Mouse (Mus musculus) embryonic facial prominence, embryonic 11.5 days (tissue): ENCODE data around the gene Slc32a1. TPM values are rescaled to one million over a fixed set of nuclear protein-coding genes. Genes with fewer than 3 reads are reported as not detected.

ENCODE experiments used
- ATAC-seq: fragments of 200-750 bp; cut with Nextera tagmentation; replicated peaks from 2 replicates; pipeline ENCODE4 v1.8.0; 2017; ENCODE audit warnings: low read depth; ENCODE audit not compliant: insufficient number of reproducible peaks, low FRiP score, low TSS enrichment
- DNase-seq: peaks from one replicate; pipeline ENCODE4 v3.0.0-alpha.2; 2015; ENCODE audit warnings: low spot score
- H3K27ac ChIP-seq: fragments of 300-500 bp; sonication (generic); replicated peaks from 2 replicates; pipeline ENCODE4 v1.5.1; 2014; ENCODE audit warnings: mild to moderate bottlenecking, low read depth, low read length, control low read depth
- H3K27me3 ChIP-seq: fragments of 300-500 bp; sonication (generic); 2 replicates; pipeline ENCODE4 v1.6.1; 2014; ENCODE audit warnings: mild to moderate bottlenecking, low read length, moderate library complexity, mixed read lengths; ENCODE audit not compliant: control insufficient read depth, insufficient read depth
- H3K36me3 ChIP-seq: fragments of 300-500 bp; sonication (generic); replicated peaks from 2 replicates; pipeline ENCODE4 v1.6.1; 2014; ENCODE audit warnings: low read depth, mild to moderate bottlenecking, low read length, moderate library complexity, mixed read lengths; ENCODE audit not compliant: control insufficient read depth, insufficient read depth
- H3K4me1 ChIP-seq: fragments of 300-500 bp; sonication (generic); 2 replicates; pipeline ENCODE4 v1.6.1; 2014; ENCODE audit warnings: low read length, mixed read lengths; ENCODE audit not compliant: control insufficient read depth, insufficient read depth
- H3K4me2 ChIP-seq: fragments of 300-500 bp; sonication (generic); 2 replicates; pipeline ENCODE4 v1.6.1; 2014; ENCODE audit warnings: low read depth, mild to moderate bottlenecking, control low read depth, low read length, moderate library complexity
- H3K4me3 ChIP-seq: fragments of 300-500 bp; sonication (generic); 2 replicates; pipeline ENCODE4 v1.5.1; 2014; ENCODE audit warnings: low read depth, low read length, control low read depth
- H3K9ac ChIP-seq: fragments of 300-500 bp; sonication (generic); replicated peaks from 2 replicates; pipeline ENCODE4 v1.6.1; 2014; ENCODE audit warnings: mild to moderate bottlenecking, control low read depth, low read length
- H3K9me3 ChIP-seq: fragments of 300-500 bp; sonication (generic); replicated peaks from 2 replicates; pipeline ENCODE4 v1.6.1; 2016; ENCODE audit warnings: mild to moderate bottlenecking, low read length, inconsistent platforms, mixed read lengths; ENCODE audit not compliant: control insufficient read depth
- WGBS: fragments of 180-500 bp; shearing (Covaris S2); extraction: QIAGEN DNeasy Blood & Tissue Kit; methylation state at CpG from one replicate; pipeline ENCODE4 v1.1.7; 2014; 5-methylcytosine and 5-hydroxymethylcytosine counted together
- polyA plus RNA-seq: library from polyadenylated mRNA; unstranded; fragments of >200 nt; fragmentation: Nextera tagmentation; extraction: Ambion mirVana; gene quantifications from 2 replicates; pipeline ENCODE4 v1.2.1, GENCODE M21; 2014

Slc32a1 gene
- polyA plus RNA-seq: 0.27 and 0.71 TPM in 2 replicates

GRCm38 (mm10) chr2:158610488-158611325 is at the start of gene Slc32a1:
TSS of gene Slc32a1 (plus strand) at chr2:158610767.
- DNase-seq: no peak
- Histone ChIP-seq H3K4me1 (peaks cover 5% of the 10 kb centered on the region; the same call in 1 of the 2 replicates), H3K4me3 (peak within 1 kb of the TSS; percentile 14; the same call in 1 of the 2 replicates), H3K4me2 (peak within 1 kb of the TSS; percentile 23), H3K9ac (no peak within 1 kb of the TSS), H3K27ac (no peak within 1 kb of the TSS), H3K27me3 (peaks cover 83% of the 10 kb centered on the region), H3K36me3 (no peaks in the 10 kb centered on the region), H3K9me3 (no peaks in the 10 kb centered on the region; the same call in 1 of the 2 replicates)
- no peak for ATAC-seq
- 1% methylated on average over 59 of the region's 77 CpGs for WGBS

GRCm38 (mm10) chr2:158560801-158561200 is 49.8 kb upstream of the Slc32a1 start:
- no peak overlapping the region for H3K27ac ChIP-seq
- H3K9me3 ChIP-seq: no peaks in the 10 kb centered on the region
- H3K36me3 ChIP-seq: no peaks in the 10 kb centered on the region
- H3K4me1 ChIP-seq: no peaks in the 10 kb centered on the region; the same call in 1 of the 2 replicates
- H3K9ac ChIP-seq: no peak overlapping the region
- WGBS: 19% methylated on average over 9 of the region's 9 CpGs
- H3K4me2 ChIP-seq: no peak overlapping the region
- H3K27me3 ChIP-seq: no peaks in the 10 kb centered on the region; the same call in 1 of the 2 replicates
- no peak overlapping the region for H3K4me3 ChIP-seq
- DNase-seq (no peak), ATAC-seq (no peak)

GRCm38 (mm10) chr2:158561371-158562144 is 49.0 kb upstream of the Slc32a1 start:
- Histone ChIP-seq H3K4me2 (no peak overlapping the region), H3K4me1 (no peaks in the 10 kb centered on the region; the same call in 1 of the 2 replicates), H3K36me3 (no peaks in the 10 kb centered on the region), H3K27ac (no peak overlapping the region), H3K27me3 (no peaks in the 10 kb centered on the region), H3K9ac (no peak overlapping the region), H3K4me3 (no peak overlapping the region), H3K9me3 (no peaks in the 10 kb centered on the region)
- WGBS: 34% methylated on average over 3 of the region's 3 CpGs
- no peak for ATAC-seq
- no peak for DNase-seq

- no peak overlapping the region for H3K9ac ChIP-seq
- H3K4me1 ChIP-seq: no peaks in the 10 kb centered on the region
- ATAC-seq (no peak), DNase-seq (peak; percentile 90)
- no peak overlapping the region for H3K4me2 ChIP-seq
- no peaks in the 10 kb centered on the region for H3K36me3 ChIP-seq
- no peaks in the 10 kb centered on the region for H3K9me3 ChIP-seq
- H3K4me3 ChIP-seq: no peak overlapping the region
- H3K27me3 ChIP-seq: no peaks in the 10 kb centered on the region
- H3K27ac ChIP-seq: no peak overlapping the region
- 31% methylated on average over 13 of the region's 13 CpGs for WGBS
Measured at GRCm38 (mm10) chr2:158570421-158571081, 40.0 kb upstream of the Slc32a1 start.

GRCm38 (mm10) chr2:158579979-158580378 is 30.6 kb upstream of the Slc32a1 start:
- no peak overlapping the region for H3K4me3 ChIP-seq
- 0 out of 2 replicates have a peak, but pooled peaks cover under 1% of the 10 kb centered on the region for H3K27me3 ChIP-seq
- no peaks in the 10 kb centered on the region for H3K36me3 ChIP-seq
- DNase-seq (no peak), ATAC-seq (no peak)
- H3K4me1 ChIP-seq: no peaks in the 10 kb centered on the region
- H3K4me2 ChIP-seq: no peak overlapping the region
- H3K9ac ChIP-seq: no peak overlapping the region
- no peaks in the 10 kb centered on the region for H3K9me3 ChIP-seq
- H3K27ac ChIP-seq: no peak overlapping the region
- 69% methylated on average over 4 of the region's 4 CpGs for WGBS

- 10% methylated on average over 12 of the region's 12 CpGs for WGBS
- ATAC-seq (no peak), DNase-seq (peak; percentile 89)
- no peak overlapping the region for H3K4me3 ChIP-seq
- no peak overlapping the region for H3K27ac ChIP-seq
- H3K36me3 ChIP-seq: no peaks in the 10 kb centered on the region
- no peak overlapping the region for H3K4me2 ChIP-seq
- no peaks in the 10 kb centered on the region for H3K9me3 ChIP-seq
- no peak overlapping the region for H3K9ac ChIP-seq
- no peaks in the 10 kb centered on the region for H3K4me1 ChIP-seq
- H3K27me3 ChIP-seq: 0 out of 2 replicates have a peak, but pooled peaks cover 2% of the 10 kb centered on the region
Measured at GRCm38 (mm10) chr2:158584621-158585358, 25.8 kb upstream of the Slc32a1 start.

- 26% methylated on average over 8 of the region's 8 CpGs for WGBS
- H3K4me1 ChIP-seq: no peaks in the 10 kb centered on the region
- ATAC-seq (peak; percentile 59; the same call in 1 of the 2 replicates), DNase-seq (peak; percentile 23)
- no peak overlapping the region for H3K9ac ChIP-seq
- H3K4me3 ChIP-seq: no peak overlapping the region
- H3K36me3 ChIP-seq: no peaks in the 10 kb centered on the region
- no peaks in the 10 kb centered on the region for H3K9me3 ChIP-seq
- 0 out of 2 replicates have a peak, but pooled peaks cover 2% of the 10 kb centered on the region for H3K27me3 ChIP-seq
- no peak overlapping the region for H3K27ac ChIP-seq
- no peak overlapping the region for H3K4me2 ChIP-seq
Measured at GRCm38 (mm10) chr2:158588524-158589271, 21.9 kb upstream of the Slc32a1 start.
